Mouse (Mus musculus): Measurements from ENCODE around the gene Cpm. TPM values are rescaled to one million over a fixed set of nuclear protein-coding genes. Genes with fewer than 3 reads are reported as not detected.

Cpm gene
- polyA plus RNA-seq, 1 experiment from 2014 or later = 23.5 TPM

- Histone ChIP-seq H3K4me3 (ENCODE audit: low read depth, low read length) (no peak overlapping the region), H3K9ac (no peak overlapping the region), H3K9me3 (ENCODE audit: low read depth, low read length) (no peaks in the 10 kb centered on the region), H3K27me3 (ENCODE audit: insufficient read depth, low read length) (no peaks in the 10 kb centered on the region), H3K36me3 (ENCODE audit: insufficient read depth) (no peaks in the 10 kb centered on the region), H3K4me1 (ENCODE audit: insufficient read depth) (peaks cover 7% of the 10 kb centered on the region), H3K27ac (ENCODE audit: low read depth) (no peak overlapping the region), H3K4me2 (no peak overlapping the region)
- DNase-seq (no peak), ATAC-seq (ENCODE audit: insufficient read depth) (no peak)
- TF ChIP-seq CTCF (IDR thresholded peaks at IDR 0.05; ENCODE audit: low read depth) = no peak
- WGBS = 92% methylated on average over 28 of the region's 28 CpGs
These were observed 38.6 kb downstream of the Cpm start for GRCm38 (mm10) chr10:117667663-117668507.

DNA sequence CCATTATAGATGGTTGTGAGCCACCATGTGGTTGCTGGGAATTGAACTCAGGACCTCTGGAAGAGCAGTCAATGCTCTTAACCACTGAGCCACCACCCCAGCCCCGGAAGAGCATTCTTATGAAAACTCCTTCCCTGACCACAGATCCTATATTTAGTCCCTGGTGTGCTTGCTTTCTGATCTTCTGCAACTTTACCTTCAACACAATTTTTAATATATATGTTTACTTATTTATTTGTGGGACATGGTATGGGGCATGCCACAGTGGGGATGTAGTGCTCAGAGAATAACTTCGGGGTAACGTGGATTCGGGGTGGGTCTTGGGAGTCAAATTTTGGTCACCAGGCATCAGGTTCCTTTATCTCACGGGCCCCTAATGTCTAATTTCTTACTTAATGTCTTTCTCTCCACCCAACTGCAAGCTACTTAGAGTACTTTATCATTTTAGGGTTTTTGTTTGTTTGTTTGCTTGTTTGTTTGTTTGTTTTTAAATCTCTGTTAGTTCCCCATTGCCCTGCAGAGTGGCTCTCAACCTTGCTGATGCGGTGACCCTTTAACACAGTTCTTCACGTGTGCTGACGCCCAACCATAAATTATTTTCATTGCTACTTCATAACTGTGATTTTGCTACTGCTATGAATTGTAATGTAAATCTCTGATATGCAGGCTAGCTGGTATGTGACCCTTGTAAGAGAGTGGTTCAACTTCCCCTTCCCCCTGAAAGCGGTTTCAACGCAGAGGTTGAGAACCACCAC, 39.4 kb downstream of the Cpm start:
- no peak for ATAC-seq (ENCODE audit: insufficient read depth)
- no peak overlapping the region for H3K27ac ChIP-seq (ENCODE audit: low read depth)
- TF ChIP-seq CTCF (IDR thresholded peaks at IDR 0.05; ENCODE audit: low read depth) = no peak
- no peak overlapping the region for H3K4me3 ChIP-seq (ENCODE audit: low read depth, low read length)
- H3K4me1 ChIP-seq (ENCODE audit: insufficient read depth) = peaks cover 6% of the 10 kb centered on the region
- no peak overlapping the region for H3K9ac ChIP-seq
- H3K4me2 ChIP-seq = no peak overlapping the region
- H3K27me3 ChIP-seq (ENCODE audit: insufficient read depth, low read length) = no peaks in the 10 kb centered on the region
- WGBS = 76% methylated on average over 10 of the region's 10 CpGs
- no peaks in the 10 kb centered on the region for H3K36me3 ChIP-seq (ENCODE audit: insufficient read depth)
- no peak for DNase-seq
- H3K9me3 ChIP-seq (ENCODE audit: low read depth, low read length) = no peaks in the 10 kb centered on the region

DNA sequence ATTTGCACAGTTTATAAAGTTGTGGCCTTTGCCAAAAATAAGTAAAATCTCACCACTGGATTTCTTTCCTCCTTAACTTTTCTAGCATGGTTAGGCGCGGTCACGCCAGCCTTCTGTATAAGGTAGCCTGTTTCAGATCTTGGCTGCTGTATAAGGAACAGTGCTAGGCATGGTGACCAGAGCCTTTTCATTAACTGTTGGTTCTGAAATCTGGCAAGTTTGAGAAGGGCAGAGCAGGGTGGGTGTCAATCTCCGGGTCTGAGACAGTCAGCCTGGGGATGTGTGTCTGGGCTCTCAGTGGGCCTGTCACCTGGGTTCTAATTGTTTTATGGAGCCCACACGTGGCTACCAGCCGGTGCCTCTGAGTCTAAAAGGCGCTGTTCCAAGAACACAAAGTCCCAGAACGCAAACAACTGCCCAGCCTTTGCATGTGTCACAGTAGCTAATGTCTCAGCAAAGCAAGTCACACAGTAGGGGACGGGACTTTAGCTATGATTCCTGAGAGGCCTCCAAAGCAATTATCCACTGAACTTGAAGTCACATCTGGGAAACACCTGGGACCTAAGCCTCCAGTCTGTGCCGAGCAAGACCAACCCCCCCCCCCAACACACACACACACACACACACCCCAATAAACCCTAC, 40.3 kb downstream of the Cpm start:
- no peak overlapping the region for H3K4me3 ChIP-seq (ENCODE audit: low read depth, low read length)
- no peaks in the 10 kb centered on the region for H3K9me3 ChIP-seq (ENCODE audit: low read depth, low read length)
- no peaks in the 10 kb centered on the region for H3K27me3 ChIP-seq (ENCODE audit: insufficient read depth, low read length)
- ATAC-seq (ENCODE audit: insufficient read depth) = no peak
- H3K27ac ChIP-seq (ENCODE audit: low read depth) = no peak overlapping the region
- H3K36me3 ChIP-seq (ENCODE audit: insufficient read depth) = no peaks in the 10 kb centered on the region
- 63% methylated on average over 10 of the region's 10 CpGs for WGBS
- H3K4me1 ChIP-seq (ENCODE audit: insufficient read depth) = peaks cover 6% of the 10 kb centered on the region; the same call in 1 of the 2 replicates
- H3K4me2 ChIP-seq = no peak overlapping the region
- no peak overlapping the region for H3K9ac ChIP-seq
- TF ChIP-seq CTCF (IDR thresholded peaks at IDR 0.05; ENCODE audit: low read depth) = no peak
- DNase-seq = peak; percentile 20

GRCm38 (mm10) chr10:117670092-117670491, 40.8 kb downstream of the Cpm start:
- Histone ChIP-seq H3K27ac (ENCODE audit: low read depth) (no peak overlapping the region), H3K9ac (no peak overlapping the region), H3K9me3 (ENCODE audit: low read depth, low read length) (no peaks in the 10 kb centered on the region), H3K27me3 (ENCODE audit: insufficient read depth, low read length) (no peaks in the 10 kb centered on the region), H3K4me1 (ENCODE audit: insufficient read depth) (peaks cover 6% of the 10 kb centered on the region; the same call in 1 of the 2 replicates), H3K4me2 (no peak overlapping the region), H3K36me3 (ENCODE audit: insufficient read depth) (no peaks in the 10 kb centered on the region), H3K4me3 (ENCODE audit: low read depth, low read length) (no peak overlapping the region)
- WGBS = 81% methylated on average over 3 of the region's 3 CpGs
- DNase-seq = no peak
- no peak for TF ChIP-seq CTCF (IDR thresholded peaks at IDR 0.05; ENCODE audit: low read depth)
- no peak for ATAC-seq (ENCODE audit: insufficient read depth)

GRCm38 (mm10) chr10:117670791-117671190, 41.5 kb downstream of the Cpm start:
- no peak for ATAC-seq (ENCODE audit: insufficient read depth)
- Histone ChIP-seq H3K27me3 (ENCODE audit: insufficient read depth, low read length) (no peaks in the 10 kb centered on the region), H3K4me1 (ENCODE audit: insufficient read depth) (peaks cover 6% of the 10 kb centered on the region; the same call in 1 of the 2 replicates)

GRCm38 (mm10) chr10:117671266-117671665, 42.0 kb downstream of the Cpm start:
- ATAC-seq (ENCODE audit: insufficient read depth) (no peak), DNase-seq (no peak)
- Histone ChIP-seq H3K4me1 (ENCODE audit: insufficient read depth) (peaks cover 6% of the 10 kb centered on the region; the same call in 1 of the 2 replicates), H3K9ac (no peak overlapping the region), H3K36me3 (ENCODE audit: insufficient read depth) (no peaks in the 10 kb centered on the region), H3K9me3 (ENCODE audit: low read depth, low read length) (no peaks in the 10 kb centered on the region), H3K27me3 (ENCODE audit: insufficient read depth, low read length) (no peaks in the 10 kb centered on the region), H3K4me2 (no peak overlapping the region), H3K27ac (ENCODE audit: low read depth) (no peak overlapping the region), H3K4me3 (ENCODE audit: low read depth, low read length) (no peak overlapping the region)
- no peak for TF ChIP-seq CTCF (IDR thresholded peaks at IDR 0.05; ENCODE audit: low read depth)
- 87% methylated on average over 9 of the region's 9 CpGs for WGBS

More at GRCm38 (mm10) chr10:117670791-117671190, 41.5 kb downstream of the Cpm start:
- no peak for TF ChIP-seq CTCF (IDR thresholded peaks at IDR 0.05; ENCODE audit: low read depth)
- no peak overlapping the region for H3K9ac ChIP-seq
- H3K4me3 ChIP-seq (ENCODE audit: low read depth, low read length) = no peak overlapping the region
- H3K27ac ChIP-seq (ENCODE audit: low read depth) = no peak overlapping the region
- no peak overlapping the region for H3K4me2 ChIP-seq
- no peaks in the 10 kb centered on the region for H3K36me3 ChIP-seq (ENCODE audit: insufficient read depth)
- no peak for DNase-seq
- 76% methylated on average over 5 of the region's 5 CpGs for WGBS
- no peaks in the 10 kb centered on the region for H3K9me3 ChIP-seq (ENCODE audit: low read depth, low read length)
